Mouse (Mus musculus): ENCODE measurements around the gene Mfap1a.
A peak's percentile ranks its signal among the peaks of the same experiment; 100 is the strongest.
"Not testable (repeated sequence)": the region's sequence is repeated elsewhere in the genome, so short reads cannot be mapped to it uniquely, and the experiment has no call there.

Gene Mfap1a

GRCm38 (mm10) chr2:121473301-121474179, 32.9 kb downstream of the Mfap1a start, which contains the start of gene Mfap1b:
Gene Mfap1b, minus strand, starts transcription at chr2:121474067.
- peak; percentile 83 for DNase-seq

- not testable (repeated sequence) for DNase-seq
Observed at GRCm38 (mm10) chr2:121472783-121473182, 33.7 kb downstream of the Mfap1a start.

GRCm38 (mm10) chr2:121468982-121469381, 37.5 kb downstream of the Mfap1a start:
- DNase-seq = not testable (repeated sequence)

GRCm38 (mm10) chr2:121460071-121460470, 46.4 kb downstream of the Mfap1a start:
- DNase-seq = no peak

GRCm38 (mm10) chr2:121456692-121457642, 49.5 kb downstream of the Mfap1a start, which contains the start of gene Serinc4:
Gene Serinc4, minus strand, starts transcription at chr2:121456781.
- DNase-seq = peak; percentile 91

- no peak for DNase-seq
Observed at GRCm38 (mm10) chr2:121455534-121455933, 50.9 kb downstream of the Mfap1a start.

- no peak for DNase-seq
Observed at GRCm38 (mm10) chr2:121453917-121454316, 52.5 kb downstream of the Mfap1a start.

- DNase-seq = no peak
Observed at GRCm38 (mm10) chr2:121452990-121453389, 53.5 kb downstream of the Mfap1a start, which contains the start of gene Hypk. Gene Hypk, plus strand, starts transcription at chr2:121453290.

- DNase-seq = no peak
Observed at GRCm38 (mm10) chr2:121452361-121452760, 54.1 kb downstream of the Mfap1a start.

- no peak for DNase-seq
Observed at GRCm38 (mm10) chr2:121450093-121450492, 56.4 kb downstream of the Mfap1a start.

GRCm38 (mm10) chr2:121449545-121450011, 56.9 kb downstream of the Mfap1a start:
- no peak for DNase-seq

- peak; percentile 100 for DNase-seq
Observed at GRCm38 (mm10) chr2:121448739-121449535, 57.5 kb downstream of the Mfap1a start, which contains the start of gene Serf2. Gene Serf2, plus strand, starts transcription at chr2:121449195.

- peak; percentile 60 for DNase-seq
Observed at GRCm38 (mm10) chr2:121448136-121448535, 58.3 kb downstream of the Mfap1a start.

GRCm38 (mm10) chr2:121447006-121447405, 59.5 kb downstream of the Mfap1a start:
- DNase-seq = no peak

GRCm38 (mm10) chr2:121446506-121446905, 60.0 kb downstream of the Mfap1a start:
- no peak for DNase-seq

- DNase-seq = no peak
Observed at GRCm38 (mm10) chr2:121445117-121445516, 61.3 kb downstream of the Mfap1a start.

- no peak for DNase-seq
Observed at GRCm38 (mm10) chr2:121444178-121444577, 62.3 kb downstream of the Mfap1a start, which contains the start of gene Ell3. Gene Ell3, minus strand, starts transcription at chr2:121444278.

GRCm38 (mm10) chr2:121443068-121443349, 63.5 kb downstream of the Mfap1a start:
- no peak for DNase-seq

GRCm38 (mm10) chr2:121442259-121443067, 64.0 kb downstream of the Mfap1a start:
- peak; percentile 66 for DNase-seq
